Mouse (Mus musculus): ENCODE measurements around the gene Stpg4.

The Stpg4 gene

DNA sequence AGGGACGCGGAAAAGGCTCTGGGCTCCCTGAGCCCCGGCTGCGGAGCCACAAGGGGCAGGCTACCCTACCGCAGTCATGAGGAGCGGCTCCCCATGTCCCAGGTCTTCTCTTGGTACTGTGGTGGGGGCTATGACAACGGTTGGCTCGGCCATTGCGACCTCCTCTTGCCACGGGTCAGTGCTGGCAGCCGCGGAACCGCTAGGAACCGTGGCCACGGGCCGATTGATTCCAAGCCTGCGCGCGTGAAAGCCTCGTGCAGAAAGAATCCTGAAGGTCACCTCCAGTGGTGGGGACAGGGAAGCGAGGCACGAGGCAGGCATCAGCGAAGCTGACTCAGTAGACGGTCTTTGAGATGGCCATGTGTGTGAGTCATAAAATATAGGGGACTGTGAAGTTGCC lies at the start of gene Stpg4:
Stpg4 (minus strand) TSS at position 231 of the 400 bp plus-strand sequence.
- no peak for DNase-seq (ENCODE audit: low spot score)

GRCm38 (mm10) chr17:87475356-87475755 lies 47.8 kb upstream of the Stpg4 start:
- no peak for DNase-seq (ENCODE audit: low spot score)

DNA sequence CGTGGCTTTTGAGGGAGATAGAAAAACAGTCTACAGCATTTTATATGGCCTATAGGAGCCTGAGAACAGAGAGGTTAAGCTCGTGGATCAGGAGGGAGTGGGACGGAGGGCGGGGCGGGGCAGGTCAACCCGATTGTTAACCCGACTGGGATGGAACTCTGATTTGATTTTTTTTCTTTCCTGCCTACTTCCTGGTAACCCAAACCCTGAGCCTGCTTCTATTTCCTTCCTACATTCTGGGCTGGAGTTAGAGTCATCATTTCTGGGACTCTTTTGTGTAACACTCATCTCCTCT lies 46.9 kb upstream of the Stpg4 start:
- DNase-seq (ENCODE audit: low spot score), result no peak

DNA sequence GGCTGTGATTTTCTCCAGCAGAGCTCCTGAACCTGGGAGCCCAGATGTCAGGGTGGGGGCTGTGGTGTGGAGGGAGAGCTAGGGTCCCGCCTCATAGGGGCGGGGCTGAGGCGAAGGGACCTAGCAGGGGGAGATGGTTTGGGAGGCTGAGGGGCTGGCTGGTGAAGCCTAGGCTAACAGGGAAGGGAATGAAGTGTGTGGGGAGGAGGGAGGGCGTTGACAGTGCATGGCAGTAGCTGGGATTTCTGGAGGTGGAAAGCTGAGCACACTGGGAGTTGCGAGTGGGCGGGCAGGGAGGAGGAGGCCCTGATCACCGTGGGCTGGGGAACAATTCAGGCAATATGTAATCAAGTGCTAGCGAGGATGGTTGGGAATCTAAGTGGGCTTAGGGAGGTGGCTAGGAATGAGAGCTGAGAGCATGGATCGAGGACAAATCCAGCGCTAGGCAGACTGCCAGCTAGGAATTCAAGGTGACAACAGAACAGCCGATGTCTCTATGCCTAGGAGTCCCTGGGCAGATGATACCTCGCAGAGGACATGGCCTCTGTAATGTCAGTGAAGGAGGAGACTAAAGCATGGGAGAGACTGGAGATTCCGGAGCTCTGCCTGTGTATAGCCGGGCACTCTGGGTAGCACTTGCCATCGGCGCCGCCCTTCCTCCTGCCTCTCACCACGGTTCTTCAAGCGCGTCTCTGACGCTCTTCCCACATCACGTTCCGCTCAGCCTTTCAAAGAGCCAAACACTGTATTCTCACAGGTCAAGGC lies 46.4 kb upstream of the Stpg4 start:
- DNase-seq (ENCODE audit: low spot score), result peak; percentile 73

DNA sequence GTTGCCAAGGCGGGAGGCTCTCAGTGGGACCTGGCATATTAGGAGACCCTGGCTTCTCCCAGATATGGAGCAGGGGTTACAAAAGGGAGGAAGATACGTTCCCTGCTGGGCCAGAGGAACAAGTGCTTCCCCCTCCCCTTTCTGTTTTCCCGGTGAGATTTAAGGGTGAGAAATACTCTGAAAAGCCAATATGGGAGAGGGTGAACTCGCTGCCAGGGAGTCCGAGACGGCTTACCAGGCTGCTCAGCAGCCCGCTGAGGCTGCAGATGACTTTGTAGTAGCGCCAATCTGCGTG lies 45.8 kb upstream of the Stpg4 start:
- DNase-seq (ENCODE audit: low spot score), result no peak

DNA sequence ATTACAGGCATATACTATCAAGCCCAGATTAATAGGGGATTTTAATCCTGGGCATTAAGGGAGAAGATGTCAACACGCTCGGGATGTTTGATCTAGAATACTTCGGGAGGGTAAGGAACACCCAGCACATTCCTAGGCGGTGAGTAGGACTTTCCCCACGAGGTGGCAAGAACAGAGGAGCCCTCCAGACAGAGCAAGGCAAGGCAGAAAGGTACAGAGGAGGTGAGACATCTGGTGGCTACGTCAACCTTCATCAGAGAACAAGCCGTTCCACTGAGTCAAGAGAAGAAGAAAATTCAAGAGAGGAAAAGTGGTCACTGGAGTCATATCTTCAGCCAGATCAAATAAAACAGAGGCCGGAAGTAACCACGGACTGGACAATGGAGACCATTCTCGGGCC lies 45.3 kb upstream of the Stpg4 start:
- DNase-seq (ENCODE audit: low spot score), result no peak

GRCm38 (mm10) chr17:87471661-87472060 lies 44.1 kb upstream of the Stpg4 start:
- no peak for DNase-seq (ENCODE audit: low spot score)

- DNase-seq (ENCODE audit: low spot score), result no peak
Observed at GRCm38 (mm10) chr17:87470797-87471196, 43.3 kb upstream of the Stpg4 start.

- no peak for DNase-seq (ENCODE audit: low spot score)
Observed at GRCm38 (mm10) chr17:87470282-87470681, 42.7 kb upstream of the Stpg4 start.

DNA sequence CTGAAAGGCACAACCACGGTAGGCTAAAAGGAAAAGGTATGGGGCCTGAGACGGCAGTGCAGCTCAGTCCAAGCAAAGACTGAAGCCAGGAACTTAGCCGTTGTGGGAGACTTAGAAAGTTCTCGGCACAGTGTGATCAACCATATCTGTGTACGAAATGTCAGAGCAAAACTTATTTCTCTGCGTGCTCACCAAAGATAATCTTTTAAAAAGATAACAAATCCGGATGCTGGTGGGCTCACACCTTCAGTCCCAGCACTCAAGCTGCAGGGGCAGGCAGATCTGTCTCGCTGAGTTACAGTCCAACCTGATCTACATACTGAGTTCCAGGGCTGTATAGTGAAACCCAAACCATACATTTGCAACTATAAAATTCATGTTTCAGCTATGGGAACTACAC lies 41.9 kb upstream of the Stpg4 start:
- no peak for DNase-seq (ENCODE audit: low spot score)

- DNase-seq (ENCODE audit: low spot score), result no peak
Observed at GRCm38 (mm10) chr17:87468616-87469015, 41.1 kb upstream of the Stpg4 start.

- no peak for DNase-seq (ENCODE audit: low spot score)
Observed at GRCm38 (mm10) chr17:87461499-87461896, 34.0 kb upstream of the Stpg4 start.

DNA sequence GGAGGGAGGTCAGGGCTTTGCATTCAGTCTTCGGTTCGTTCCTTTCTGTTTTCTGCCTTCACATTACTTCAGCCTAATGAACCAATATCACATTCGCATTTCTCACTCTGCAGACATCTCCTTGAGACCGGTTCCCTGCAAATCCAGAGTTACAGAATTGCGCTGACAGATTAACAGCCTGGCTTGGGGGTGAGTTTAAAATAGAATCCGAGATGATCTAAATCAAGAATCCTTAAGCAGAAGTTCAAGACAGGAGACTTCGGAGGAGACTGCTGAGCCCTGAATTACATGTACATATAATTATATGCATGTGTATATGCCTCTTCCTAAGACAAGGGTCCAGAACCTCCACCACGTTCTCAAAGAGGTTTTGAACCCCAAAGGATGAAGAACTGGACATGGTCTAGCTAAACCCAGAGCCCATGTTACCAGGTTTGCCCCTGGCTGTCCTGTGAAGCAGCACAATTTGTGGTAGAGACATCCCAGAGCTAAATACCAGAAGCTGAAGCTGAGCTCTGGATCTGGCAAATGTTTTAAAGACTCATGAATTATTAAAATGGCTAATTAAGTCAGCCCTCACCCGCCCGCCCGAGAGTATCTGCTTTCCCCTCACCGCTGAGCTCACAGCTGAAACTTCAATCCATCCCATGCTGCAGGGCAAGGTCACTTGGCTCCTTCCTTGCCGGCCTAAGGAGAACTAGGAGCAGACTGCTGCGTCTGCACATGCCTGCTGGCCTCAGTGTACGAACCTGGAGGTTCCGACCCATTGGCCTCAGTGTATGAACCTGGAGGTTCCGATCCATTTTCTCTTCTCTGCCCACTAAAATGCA lies 33.3 kb upstream of the Stpg4 start:
- no peak for DNase-seq (ENCODE audit: low spot score)

GRCm38 (mm10) chr17:87459750-87460668 lies 32.5 kb upstream of the Stpg4 start:
- DNase-seq (ENCODE audit: low spot score), result no peak

- DNase-seq (ENCODE audit: low spot score), result no peak
Observed at GRCm38 (mm10) chr17:87458911-87459749, 31.6 kb upstream of the Stpg4 start.

DNA sequence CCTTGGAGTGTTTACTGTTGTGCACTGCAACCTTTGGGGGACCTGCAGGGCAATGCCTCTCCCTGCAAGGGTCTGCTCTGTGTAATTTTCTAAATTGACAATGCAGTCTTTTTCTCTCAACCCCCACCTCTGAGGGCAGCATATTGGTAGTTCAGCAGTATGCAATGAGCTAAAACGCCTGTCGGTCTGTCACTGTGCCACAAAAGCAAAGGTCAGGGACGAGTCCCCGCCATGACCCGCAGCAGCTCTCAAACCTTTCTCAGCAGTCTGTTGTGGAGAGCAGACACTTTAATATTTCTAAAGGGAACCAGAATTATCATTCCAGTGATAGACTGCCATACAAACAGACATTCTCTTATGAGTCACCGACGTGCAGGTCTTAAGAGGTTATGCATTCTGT lies 30.4 kb upstream of the Stpg4 start:
- DNase-seq (ENCODE audit: low spot score), result no peak

DNA sequence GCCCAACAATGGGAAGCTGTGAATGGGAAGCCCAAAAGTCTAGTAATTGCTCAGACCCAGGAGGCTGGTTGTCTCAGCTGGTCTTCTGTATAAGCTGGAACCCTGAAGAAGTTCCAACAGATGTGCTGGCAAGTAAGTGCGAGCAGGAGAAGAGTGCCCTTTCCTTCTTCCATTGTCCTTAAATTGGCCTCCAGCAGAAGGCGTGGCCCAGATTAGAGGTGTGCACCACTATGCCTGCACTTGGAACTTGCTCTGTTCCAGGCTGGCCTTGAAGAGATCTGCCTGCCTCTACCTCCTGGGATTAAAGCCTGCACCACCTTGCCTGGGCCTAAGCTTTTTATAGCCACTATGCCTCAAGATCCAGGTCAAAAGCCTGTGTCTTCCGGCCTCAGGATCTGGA lies 26.6 kb upstream of the Stpg4 start:
- DNase-seq (ENCODE audit: low spot score), result no peak

DNA sequence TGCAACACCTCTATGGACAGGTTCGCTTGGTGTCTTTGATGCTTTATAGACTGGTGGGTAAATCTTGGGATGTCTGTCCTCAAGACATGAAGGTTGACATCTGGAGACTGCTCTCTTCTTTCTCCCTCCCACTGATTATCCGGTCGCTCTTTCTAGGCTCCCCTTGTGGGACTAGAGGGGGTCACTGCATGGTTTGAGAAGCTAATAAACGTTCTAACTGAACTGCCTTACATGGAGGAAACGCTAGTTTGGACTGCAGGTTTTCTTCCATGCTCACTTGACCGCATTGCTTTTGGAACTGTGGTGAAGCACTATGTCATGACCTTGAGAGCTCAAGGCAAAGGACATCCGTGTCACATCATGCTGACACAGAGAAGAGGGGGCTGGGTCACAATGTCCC lies 25.8 kb upstream of the Stpg4 start:
- DNase-seq (ENCODE audit: low spot score), result no peak

GRCm38 (mm10) chr17:87448881-87449280 lies 21.3 kb upstream of the Stpg4 start:
- no peak for DNase-seq (ENCODE audit: low spot score)

- no peak for DNase-seq (ENCODE audit: low spot score)
Observed at GRCm38 (mm10) chr17:87448339-87448738, 20.8 kb upstream of the Stpg4 start.

DNA sequence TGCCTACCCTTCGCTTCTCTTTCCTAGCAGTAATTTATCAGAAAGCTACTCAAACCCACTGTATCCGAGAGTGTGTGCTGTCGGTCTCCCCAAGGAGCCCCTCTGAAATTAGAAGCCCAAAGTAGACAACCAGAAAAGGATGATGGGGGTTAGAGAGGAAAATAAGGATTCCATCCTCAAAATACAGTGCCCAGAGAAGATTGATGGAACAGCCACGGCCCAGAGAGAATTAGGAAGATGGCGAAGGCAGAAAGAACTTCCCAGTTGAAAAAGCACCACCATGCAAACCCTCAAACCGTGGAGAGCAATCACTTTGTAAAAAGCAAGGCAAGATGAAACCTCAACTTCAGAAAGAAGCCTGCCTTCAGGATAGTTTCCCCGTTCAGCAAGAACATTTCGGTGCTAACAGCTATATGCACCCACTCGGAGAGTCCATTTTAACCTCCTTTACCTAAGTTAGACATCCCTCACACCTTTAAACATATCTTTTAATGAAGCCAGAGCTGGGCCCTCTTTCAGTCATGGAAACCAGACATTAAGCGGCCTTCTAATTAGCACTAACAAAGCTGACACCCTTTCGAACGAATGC lies 20.2 kb upstream of the Stpg4 start:
- DNase-seq (ENCODE audit: low spot score), result no peak
